Mouse (Mus musculus): Measurements from ENCODE around the gene Alpk1.

GRCm38 (mm10) chr3:127743614-127744365 is 36.5 kb downstream of the Alpk1 start:
- no peak for TF ChIP-seq CHD2 (IDR thresholded peaks at IDR 0.05; ENCODE audit: low read depth, low read length)
- TF ChIP-seq ZC3H11A (IDR thresholded peaks at IDR 0.05; ENCODE audit: borderline replicate concordance, low read depth, low read length) = no peak
- no peak for TF ChIP-seq ZNF384 (IDR thresholded peaks at IDR 0.05; ENCODE audit: low read depth, low read length)
- no peak for TF ChIP-seq MAFK (IDR thresholded peaks at IDR 0.05; ENCODE audit: insufficient read depth, low read depth, low read length)
